ENCODE assay signal across 7 mouse cellular contexts in the genomic region with DNA sequence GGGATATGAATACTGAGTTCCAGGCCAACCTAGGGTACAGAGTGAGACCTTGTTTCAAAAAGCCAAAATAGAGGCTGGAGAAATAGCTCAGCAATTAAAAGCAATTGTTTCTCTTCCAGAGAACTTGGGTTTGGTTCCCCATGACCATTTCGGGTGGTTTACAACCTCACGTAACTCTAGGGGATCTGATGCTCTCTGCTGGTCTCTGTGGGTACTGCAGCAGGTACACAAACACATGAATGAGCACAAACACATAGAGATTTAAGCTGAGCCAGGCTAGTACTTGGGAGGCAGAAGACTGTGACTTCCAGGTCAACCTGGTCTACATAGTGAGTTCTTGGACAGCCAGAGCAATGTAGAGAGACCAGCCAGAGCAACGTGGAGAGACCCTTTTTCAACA. TPM values are rescaled to one million over a fixed set of nuclear protein-coding genes. Genes with fewer than 3 reads are reported as not detected.
DNase-seq lines count a peak whose midpoint lies in the region; ATAC-seq lines count a peak whose summit lies in the region.

No protein-coding gene starts in this region.

- DNase-seq in kidney, adult 18-20 months = peak; percentile 44
- no peak for DNase-seq in kidney, adult 11 months
- DNase-seq in NIH3T3 (ENCODE audit: low read depth) = peak; percentile 64
- peak; percentile 41 for DNase-seq in hindlimb bud, embryonic 11.5 days (ENCODE audit: extremely low spot score, low read depth, low spot score)
- peak; percentile 32 to 48 for DNase-seq in monocyte, adult 2 months (ENCODE audit: low read depth in 1 of 2, low spot score in 2 of 2)
- no peak for DNase-seq in frontal cortex, postnatal 10 days (ENCODE audit: low spot score in 2 of 2)

- ATAC-seq in CD4-positive, CD25-positive, alpha-beta regulatory T cell, adult 4 months = peak; percentile 60

RNA-seq across cellular contexts. Expression of gene Dcaf5, which starts 28.6 kb away (rescaled TPM):
- polyA plus RNA-seq in CD4-positive, CD25-positive, alpha-beta regulatory T cell, adult 4 months (2017; shearing (Covaris generic)) = 10 to 100 TPM; 14.9 to 18.2 TPM

RNA-seq across cellular contexts. Expression of gene Exd2, which starts 55.1 kb away (rescaled TPM):
- 10 to 100 TPM; 17.7 to 35.3 TPM for polyA plus RNA-seq in CD4-positive, CD25-positive, alpha-beta regulatory T cell, adult 4 months (2017; shearing (Covaris generic))

Comparison
In these comparisons a context has a peak if more than half of its experiments do, and no peak if none do; other contexts are left out.
1. DNase-seq: peak in kidney, adult 18-20 months (single experiment), NIH3T3 (single experiment), hindlimb bud, embryonic 11.5 days (single experiment) and monocyte, adult 2 months (2 of 2); none in kidney, adult 11 months (single experiment) and frontal cortex, postnatal 10 days (0 of 2).